Mouse (Mus musculus): ENCODE measurements around the gene Klk1b24. TPM values are rescaled to one million over a fixed set of nuclear protein-coding genes. Genes with fewer than 3 reads are reported as not detected.

Gene Klk1b24
- not detected in 2 replicates for polyA plus RNA-seq (2015; fragmentation: Nextera tagmentation; extraction: Ambion mirVana)

GRCm38 (mm10) chr7:44187936-44188335 is at the start of gene Klk1b24:
Gene Klk1b24, plus strand, starts transcription at chr7:44188236.

GRCm38 (mm10) chr7:44197891-44198290 is 9.9 kb downstream of the Klk1b24 start, which contains the start of gene Klk1b3:
Gene Klk1b3, plus strand, starts transcription at chr7:44198191.

GRCm38 (mm10) chr7:44207135-44207534 is 19.1 kb downstream of the Klk1b24 start, which contains the start of gene Klk1b4:
Gene Klk1b4, plus strand, starts transcription at chr7:44207435.

GRCm38 (mm10) chr7:44215645-44216044 is 27.6 kb downstream of the Klk1b24 start, which contains the start of gene Klk1b5:
Gene Klk1b5, plus strand, starts transcription at chr7:44215945.

GRCm38 (mm10) chr7:44225076-44225475 is 37.0 kb downstream of the Klk1b24 start, which contains the start of gene Klk1:
Gene Klk1, plus strand, starts transcription at chr7:44225360.

GRCm38 (mm10) chr7:44235909-44236308 is 47.9 kb downstream of the Klk1b24 start, which contains the start of gene Gm36864:
Gene Gm36864, plus strand, starts transcription at chr7:44236177.

Other genes with a start within 250 kb of the Klk1b24 start
- not detected in 2 replicates for gene Klk1b8, start 237.6 kb upstream of the Klk1b24 start, polyA plus RNA-seq (2015; fragmentation: Nextera tagmentation; extraction: Ambion mirVana)
- gene Klk1b1, start 221.5 kb upstream of the Klk1b24 start, polyA plus RNA-seq (2015; fragmentation: Nextera tagmentation; extraction: Ambion mirVana) = not detected in 2 replicates
- gene Klk1b9, start 212.2 kb upstream of the Klk1b24 start, polyA plus RNA-seq (2015; fragmentation: Nextera tagmentation; extraction: Ambion mirVana) = not detected in 2 replicates
- not detected in 2 replicates for gene Klk1b11, start 192.4 kb upstream of the Klk1b24 start, polyA plus RNA-seq (2015; fragmentation: Nextera tagmentation; extraction: Ambion mirVana)
- not detected in 2 replicates for gene Klk1b26, start 176.1 kb upstream of the Klk1b24 start, polyA plus RNA-seq (2015; fragmentation: Nextera tagmentation; extraction: Ambion mirVana)
- gene Klk1b27, start 135.9 kb upstream of the Klk1b24 start, polyA plus RNA-seq (2015; fragmentation: Nextera tagmentation; extraction: Ambion mirVana) = not detected in 2 replicates
- gene Klk1b21, start 85.9 kb upstream of the Klk1b24 start, polyA plus RNA-seq (2015; fragmentation: Nextera tagmentation; extraction: Ambion mirVana) = not detected in 2 replicates
- gene Klk1b22, start 75.6 kb upstream of the Klk1b24 start, polyA plus RNA-seq (2015; fragmentation: Nextera tagmentation; extraction: Ambion mirVana) = not detected in 2 replicates
- gene Klk1b16, start 51.5 kb upstream of the Klk1b24 start, polyA plus RNA-seq (2015; fragmentation: Nextera tagmentation; extraction: Ambion mirVana) = not detected in 2 replicates
- gene Klk1b3, start 10.0 kb downstream of the Klk1b24 start, polyA plus RNA-seq (2015; fragmentation: Nextera tagmentation; extraction: Ambion mirVana) = not detected in 2 replicates
- gene Klk1b4, start 19.2 kb downstream of the Klk1b24 start, polyA plus RNA-seq (2015; fragmentation: Nextera tagmentation; extraction: Ambion mirVana) = not detected in 2 replicates
- gene Klk1b5, start 27.7 kb downstream of the Klk1b24 start, polyA plus RNA-seq (2015; fragmentation: Nextera tagmentation; extraction: Ambion mirVana) = not detected in 2 replicates
- gene Klk1, start 37.1 kb downstream of the Klk1b24 start, polyA plus RNA-seq (2015; fragmentation: Nextera tagmentation; extraction: Ambion mirVana) = 0.37 and 1.4 TPM in 2 replicates
- gene Gm36864, start 47.9 kb downstream of the Klk1b24 start, polyA plus RNA-seq (2015; fragmentation: Nextera tagmentation; extraction: Ambion mirVana) = 0.17 TPM in 1 of 2 replicates, not detected in the other
- gene 1700028J19Rik, start 58.5 kb downstream of the Klk1b24 start, polyA plus RNA-seq (2015; fragmentation: Nextera tagmentation; extraction: Ambion mirVana) = 0.58 and 2.0 TPM in 2 replicates
- gene 2410002F23Rik, start 58.5 kb downstream of the Klk1b24 start, polyA plus RNA-seq (2015; fragmentation: Nextera tagmentation; extraction: Ambion mirVana) = 76.2 and 139 TPM in 2 replicates
- not detected in 2 replicates for gene Acp4, start 69.1 kb downstream of the Klk1b24 start, polyA plus RNA-seq (2015; fragmentation: Nextera tagmentation; extraction: Ambion mirVana)
- gene Gm15517, start 73.2 kb downstream of the Klk1b24 start, polyA plus RNA-seq (2015; fragmentation: Nextera tagmentation; extraction: Ambion mirVana) = not detected in 2 replicates
- 9.6 and 11.3 TPM in 2 replicates for gene Clec11a, start 118.7 kb downstream of the Klk1b24 start, polyA plus RNA-seq (2015; fragmentation: Nextera tagmentation; extraction: Ambion mirVana)
- 2.0 and 2.9 TPM in 2 replicates for gene Shank1, start 122.0 kb downstream of the Klk1b24 start, polyA plus RNA-seq (2015; fragmentation: Nextera tagmentation; extraction: Ambion mirVana)
- gene Syt3, start 195.9 kb downstream of the Klk1b24 start, polyA plus RNA-seq (2015; fragmentation: Nextera tagmentation; extraction: Ambion mirVana) = 3.1 and 3.6 TPM in 2 replicates
- gene 1700008O03Rik, start 197.6 kb downstream of the Klk1b24 start, polyA plus RNA-seq (2015; fragmentation: Nextera tagmentation; extraction: Ambion mirVana) = 1.2 and 2.0 TPM in 2 replicates
- gene Lrrc4b, start 240.8 kb downstream of the Klk1b24 start, polyA plus RNA-seq (2015; fragmentation: Nextera tagmentation; extraction: Ambion mirVana) = 1.3 and 3.1 TPM in 2 replicates

Measured in adrenal gland, postnatal 0 days (tissue).